Mouse (Mus musculus) thymus, adult 2 months (tissue): Measurements from ENCODE around the gene Egfem1.

ENCODE experiments used
- CTCF ChIP-seq: fragments of 200-500 bp; IDR thresholded peaks from 2 replicates; pipeline ENCODE4 v1.5.1; 2012; ENCODE audit warnings: mild to moderate bottlenecking, control low read depth, low read length, moderate library complexity, borderline replicate concordance; ENCODE audit not compliant: control insufficient read depth, poor library complexity, insufficient read depth; ENCODE audit errors: extremely low read depth
- POLR2A ChIP-seq: fragments of 200-500 bp; IDR thresholded peaks from 2 replicates; pipeline ENCODE4 v1.6.1; 2012; ENCODE audit warnings: mild to moderate bottlenecking, low read length, control low read depth, moderate library complexity; ENCODE audit not compliant: control insufficient read depth, poor library complexity, insufficient read depth; ENCODE audit errors: extremely low read depth

- TF ChIP-seq CTCF (no peak), POLR2A (no peak)
Measured at GRCm38 (mm10) chr3:29421634-29422033, 339.8 kb downstream of the Egfem1 start.
